Mouse (Mus musculus): ENCODE measurements around the gene Tsfm.

Gene Tsfm

GRCm38 (mm10) chr10:126971363-126972050, 59.1 kb downstream of the Tsfm start:
- in situ Hi-C loops (cut with MboI; ENCODE audit: low sequenced_read_pairs): no loop called here

GRCm38 (mm10) chr10:126963821-126964220, 66.8 kb downstream of the Tsfm start:
- in situ Hi-C loops (cut with MboI; ENCODE audit: low sequenced_read_pairs): no loop called here

GRCm38 (mm10) chr10:126962966-126963330, 67.7 kb downstream of the Tsfm start:
- in situ Hi-C loops (cut with MboI; ENCODE audit: low sequenced_read_pairs): no loop called here

GRCm38 (mm10) chr10:126962271-126962965, 68.2 kb downstream of the Tsfm start:
- in situ Hi-C loops (cut with MboI; ENCODE audit: low sequenced_read_pairs): no loop called here

- in situ Hi-C loops (cut with MboI; ENCODE audit: low sequenced_read_pairs): no loop called here
Observed at GRCm38 (mm10) chr10:126961757-126962156, 68.9 kb downstream of the Tsfm start.

All from CH12F3 (cell line).